Mouse (Mus musculus): ENCODE data around the gene Alg6. TPM values are rescaled to one million over a fixed set of nuclear protein-coding genes. Genes with fewer than 3 reads are reported as not detected.

Gene Alg6
- 1 to 10 TPM; 6.6 to 7.6 TPM for total RNA-seq (2023)

GRCm38 (mm10) chr4:99714904-99715782, at the start of gene Alg6:
Alg6 (plus strand) TSS chr4:99715664.

Other genes with a start within 250 kb of the Alg6 start
- not detected for gene Foxd3, start 59.4 kb upstream of the Alg6 start, total RNA-seq (2023)
- gene Efcab7, start 113.5 kb downstream of the Alg6 start, total RNA-seq (2023), result 1 to 10 TPM; 1.5 to 2.5 TPM
- gene Pgm1, start 213.8 kb downstream of the Alg6 start, total RNA-seq (2023), result 10 to 100 TPM; 14.3 to 15.1 TPM
- gene Itgb3bp, start 214.1 kb downstream of the Alg6 start, total RNA-seq (2023), result 1 to 10 TPM; 1.2 to 2.6 TPM